Mouse (Mus musculus) testis, adult 2 months (tissue): ENCODE measurements around the gene Zbtb17.

Experiments used
- CTCF ChIP-seq: fragments of 200-500 bp; IDR thresholded peaks from 2 replicates; pipeline ENCODE4 v1.5.1; 2012; ENCODE audit warnings: low read depth, mild to moderate bottlenecking, inconsistent platforms, low read length, moderate library complexity; ENCODE audit not compliant: control insufficient read depth, insufficient read depth, insufficient replicate concordance
- POLR2A ChIP-seq: fragments of 200-500 bp; IDR thresholded peaks from 2 replicates; pipeline ENCODE4 v1.6.1; 2012; ENCODE audit warnings: low read depth, mild to moderate bottlenecking, inconsistent platforms, low read length, moderate library complexity; ENCODE audit not compliant: control insufficient read depth

DNA sequence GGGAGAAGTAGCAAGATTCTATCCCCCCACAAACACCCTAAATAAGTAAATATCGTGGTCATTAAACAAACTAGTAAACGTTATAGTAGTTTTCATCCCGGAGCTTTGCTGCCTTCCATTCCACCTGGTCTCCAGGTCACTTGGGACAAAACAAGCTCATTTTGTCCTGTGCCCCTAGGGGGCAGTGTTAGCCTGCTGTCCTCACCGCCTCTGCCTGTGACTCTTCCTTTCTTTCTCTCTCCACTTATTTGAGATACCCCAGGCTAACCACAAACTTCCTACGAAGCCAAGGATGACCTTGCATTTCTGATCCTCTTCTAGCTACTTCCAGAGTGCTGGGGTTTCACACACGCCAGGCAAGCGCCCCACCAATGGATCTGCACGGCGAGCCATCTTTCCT is 13.5 kb upstream of the Zbtb17 start:
- TF ChIP-seq POLR2A (no peak), CTCF (peak; percentile 70; the same call in 1 of the 2 replicates)
